Mouse (Mus musculus) kidney, postnatal 14 days (tissue): ENCODE results near the gene Rhbdd3.

Experiments
- DNase-seq: peaks from one replicate; pipeline ENCODE4 v3.0.0; 2022; ENCODE audit warnings: mixed read lengths

Gene Rhbdd3

DNA sequence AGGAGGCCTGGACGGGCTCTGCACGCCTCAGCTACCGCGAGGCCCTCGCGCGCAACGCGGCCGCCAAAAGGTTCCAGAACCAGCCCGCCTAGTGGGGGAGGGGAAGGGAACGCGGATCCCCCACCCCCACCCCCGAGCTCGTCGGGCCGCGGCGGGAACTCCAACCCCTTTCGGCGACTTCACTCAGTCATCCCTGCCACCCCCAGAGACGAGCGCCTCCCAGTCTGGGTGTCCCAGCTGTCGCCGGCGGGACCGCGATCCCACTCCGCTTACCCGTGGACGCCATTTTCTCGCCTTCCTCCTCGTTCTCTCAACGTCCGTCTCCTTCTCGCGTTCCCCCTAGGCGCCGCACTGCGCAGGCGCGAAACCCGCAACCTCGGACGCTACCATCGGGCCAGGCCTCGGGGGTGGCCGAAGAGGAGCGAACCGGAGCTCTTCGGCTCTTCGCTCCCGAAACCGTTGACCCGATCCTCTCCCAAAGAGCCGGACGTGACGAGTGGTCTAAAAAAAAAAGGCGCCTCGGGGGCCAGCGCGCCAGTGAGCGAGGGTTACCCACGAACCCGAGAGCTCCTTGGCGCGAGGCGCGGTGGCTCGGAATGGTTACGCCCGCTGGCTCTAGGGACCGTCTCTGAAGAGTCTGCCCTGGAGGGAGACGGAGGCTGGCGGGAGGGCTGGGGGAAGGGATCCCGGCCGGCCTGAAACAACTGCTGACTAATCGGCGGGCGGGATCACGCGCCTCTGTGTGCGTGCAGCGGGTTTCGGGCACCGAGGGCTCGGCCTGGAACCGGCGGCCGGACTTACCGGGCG is at the start of gene Rhbdd3, which contains the start of gene Ewsr1:
Gene Rhbdd3, plus strand, starts transcription at position 191 of the 807 bp plus-strand sequence.
Gene Ewsr1, minus strand, starts transcription at position 531 of the 807 bp plus-strand sequence.
- DNase-seq: peak; percentile 98

DNA sequence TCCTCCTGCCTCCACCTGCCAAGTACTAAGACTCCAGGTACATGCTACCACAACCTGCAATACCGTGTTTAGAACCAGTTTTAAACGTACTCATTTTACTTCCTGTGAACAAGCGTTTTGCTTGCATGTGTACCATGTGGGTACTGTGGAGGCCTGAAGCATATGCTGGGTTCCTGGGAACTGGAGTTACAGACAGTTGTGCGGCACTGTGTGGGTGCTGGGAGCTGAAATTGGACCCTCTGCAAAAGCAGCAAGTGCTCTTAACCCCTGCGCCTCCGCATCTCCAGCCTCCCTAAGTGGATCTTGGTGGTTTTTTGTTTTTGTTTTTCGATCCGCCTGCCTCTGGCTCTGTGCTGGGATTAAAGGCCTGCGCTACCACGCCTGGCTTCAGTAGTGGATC is 47.1 kb upstream of the Rhbdd3 start:
- no peak for DNase-seq

DNA sequence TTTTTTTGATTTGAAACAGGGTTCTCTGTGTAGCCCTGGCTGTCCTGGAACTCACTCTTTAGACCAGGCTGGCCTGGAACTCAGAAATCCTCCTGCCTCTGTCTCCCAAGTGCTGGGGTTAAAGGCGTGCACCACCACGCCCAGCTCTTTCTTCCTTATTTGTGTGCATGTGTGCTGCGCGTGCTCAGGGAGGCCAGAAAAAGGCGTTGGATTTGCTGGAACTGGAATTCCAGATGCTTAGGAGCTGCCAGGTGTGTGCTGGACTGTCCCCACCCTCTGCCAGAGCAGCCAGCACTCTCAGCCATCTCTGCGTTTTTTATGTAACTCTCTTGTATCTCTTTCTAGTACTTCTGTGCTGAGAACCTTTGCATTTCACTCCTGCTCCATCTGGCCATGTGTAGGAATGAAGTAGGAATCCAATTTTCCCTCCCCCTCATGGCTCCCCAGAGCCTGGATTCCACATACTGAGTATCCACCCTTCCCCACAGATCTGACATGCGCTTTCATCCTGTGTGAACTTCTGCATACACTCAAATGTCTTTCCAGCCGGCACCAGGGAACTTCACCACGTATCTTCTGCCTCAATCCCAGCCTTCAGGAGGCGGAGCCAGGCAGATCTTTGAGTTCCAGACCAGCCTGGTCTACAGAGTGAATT is 46.4 kb upstream of the Rhbdd3 start:
- no peak for DNase-seq

GRCm38 (mm10) chr11:5054151-5054550 is 44.6 kb upstream of the Rhbdd3 start:
- DNase-seq: no peak

- peak; percentile 53 for DNase-seq
Observed at GRCm38 (mm10) chr11:5054874-5055273, 43.9 kb upstream of the Rhbdd3 start.

DNA sequence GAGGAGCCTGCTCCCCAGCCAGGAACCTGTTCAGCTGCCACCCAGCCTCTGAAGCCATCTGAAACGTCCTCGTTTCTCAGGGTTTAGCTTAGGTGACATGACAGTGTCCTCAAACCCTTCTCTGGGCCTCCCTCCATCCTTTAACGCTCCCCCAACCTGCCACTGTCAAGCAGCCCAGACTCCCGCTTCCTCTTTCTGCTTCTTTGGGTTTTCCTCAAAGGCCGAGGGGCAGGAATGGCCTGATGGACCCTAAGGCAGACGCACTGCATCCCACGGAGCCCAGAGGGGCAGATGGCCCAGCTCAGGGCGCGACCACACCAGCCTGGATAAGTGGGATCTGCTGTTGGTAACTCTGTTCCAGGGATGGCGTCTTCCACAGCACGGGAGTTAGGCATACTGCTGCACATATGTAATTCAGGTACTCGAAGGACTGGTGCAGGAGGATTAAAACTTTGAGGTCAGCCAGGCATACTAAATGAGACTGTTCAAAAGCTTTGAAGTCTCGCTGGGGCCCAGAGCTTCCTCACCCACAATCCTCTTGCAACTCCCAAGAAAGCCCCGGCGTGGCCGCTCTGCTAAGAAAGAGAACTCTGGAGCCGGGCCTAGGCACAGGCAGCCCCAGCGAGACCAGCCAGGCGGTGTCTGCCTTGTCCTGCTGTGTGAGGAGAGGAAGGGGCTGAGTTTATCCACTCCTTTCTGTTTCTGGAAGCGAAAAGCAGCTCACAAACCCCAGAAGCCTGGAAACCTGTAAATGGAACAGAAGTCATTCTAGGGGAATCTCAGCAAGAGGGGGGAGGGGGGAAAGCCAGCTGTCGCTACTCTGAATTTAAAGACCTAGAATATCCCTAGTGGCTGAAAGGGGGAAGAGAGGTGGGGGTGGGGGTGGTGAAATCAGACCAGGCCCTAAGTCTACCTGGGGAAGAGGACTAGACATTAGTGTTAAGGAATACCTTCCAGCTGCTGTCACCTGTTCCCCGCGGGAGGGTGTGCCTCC is 42.5 kb upstream of the Rhbdd3 start:
- DNase-seq: no peak

GRCm38 (mm10) chr11:5057064-5057463 is 41.7 kb upstream of the Rhbdd3 start:
- DNase-seq: no peak

GRCm38 (mm10) chr11:5057541-5057855 is 41.2 kb upstream of the Rhbdd3 start:
- no peak for DNase-seq

GRCm38 (mm10) chr11:5057856-5058641 is 40.7 kb upstream of the Rhbdd3 start, which contains the start of gene Rasl10a:
TSS of gene Rasl10a (plus strand) at chr11:5058128.
- DNase-seq: peak; percentile 68

- no peak for DNase-seq
Observed at GRCm38 (mm10) chr11:5058783-5059182, 39.9 kb upstream of the Rhbdd3 start.

- no peak for DNase-seq
Observed at GRCm38 (mm10) chr11:5059230-5059629, 39.5 kb upstream of the Rhbdd3 start.

- no peak for DNase-seq
Observed at GRCm38 (mm10) chr11:5059704-5060156, 39.0 kb upstream of the Rhbdd3 start.

GRCm38 (mm10) chr11:5060756-5061412 is 37.8 kb upstream of the Rhbdd3 start:
- DNase-seq: no peak

GRCm38 (mm10) chr11:5061413-5062139 is 37.1 kb upstream of the Rhbdd3 start:
- peak; percentile 93 for DNase-seq

- no peak for DNase-seq
Observed at GRCm38 (mm10) chr11:5062326-5062725, 36.4 kb upstream of the Rhbdd3 start.

DNA sequence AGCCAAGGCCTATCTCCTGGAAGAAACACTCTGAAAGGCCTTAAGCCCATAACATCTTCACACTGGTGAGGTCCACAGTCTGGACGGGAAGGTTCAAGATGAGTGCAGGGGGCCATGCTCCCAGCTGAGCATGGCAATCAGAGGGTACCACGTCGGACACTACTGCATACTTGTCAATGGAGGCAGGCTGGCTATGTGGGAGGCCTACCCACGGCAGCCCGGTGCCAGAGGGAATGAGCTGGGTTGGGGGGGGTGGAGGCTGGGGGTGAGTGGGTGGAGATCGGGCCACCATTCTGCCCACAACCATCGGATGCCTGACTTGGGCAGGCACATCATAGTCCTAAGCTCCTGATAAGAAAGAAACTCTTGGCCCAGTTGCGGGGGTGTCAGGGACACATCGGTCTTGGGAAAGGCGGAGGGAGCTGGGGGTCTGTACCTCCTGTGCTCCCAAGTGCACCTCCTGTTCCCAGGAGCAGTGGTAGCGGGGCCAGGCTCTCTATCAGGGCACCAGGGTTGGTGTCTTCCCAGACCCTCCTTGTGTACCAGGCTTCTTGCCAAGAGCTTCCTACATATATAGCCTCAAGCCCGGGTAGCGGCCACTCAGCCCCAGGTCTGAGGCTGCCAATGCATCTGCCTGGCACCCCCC is 35.7 kb upstream of the Rhbdd3 start:
- DNase-seq: no peak

DNA sequence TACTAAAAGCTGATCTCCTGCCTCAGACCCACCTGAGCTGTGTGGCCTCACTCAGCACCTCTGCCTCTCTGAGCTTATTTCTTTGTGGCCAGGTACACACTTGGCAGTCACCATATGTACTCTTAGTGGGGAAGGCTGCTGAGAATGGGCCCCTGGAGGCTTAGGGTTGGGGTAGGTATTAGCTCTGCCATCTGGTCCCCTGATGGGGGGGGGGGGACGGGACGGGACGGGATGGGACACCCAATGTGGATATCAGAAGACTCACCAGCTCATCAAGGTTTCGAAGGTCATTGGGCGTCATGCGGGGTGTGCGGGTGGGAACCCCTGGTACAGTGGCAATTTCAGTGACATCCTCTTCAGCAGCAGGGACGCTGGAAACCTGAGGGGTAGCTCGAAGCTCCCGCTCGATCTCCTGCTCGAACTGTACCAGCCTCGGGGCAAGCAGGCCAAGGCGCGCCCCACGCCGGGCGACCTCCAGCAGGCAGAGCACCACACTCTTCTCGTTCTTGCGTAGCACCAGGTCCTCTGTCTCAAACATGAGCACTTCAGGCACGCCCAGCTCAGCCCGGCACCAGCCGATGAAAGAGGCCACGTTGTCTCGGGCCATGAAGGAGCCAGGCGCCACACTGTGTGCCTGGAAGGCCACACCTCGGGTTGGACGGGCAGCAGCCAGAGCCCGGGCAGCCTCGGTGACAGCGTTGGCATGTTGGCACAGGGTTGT is 35.0 kb upstream of the Rhbdd3 start:
- DNase-seq: no peak

GRCm38 (mm10) chr11:5064282-5065055 is 34.3 kb upstream of the Rhbdd3 start:
- no peak for DNase-seq
